Mouse (Mus musculus) liver (tissue): ENCODE measurements around the gene Ric1.
"Not testable (repeated sequence)": the region's sequence is repeated elsewhere in the genome, so short reads cannot be mapped to it uniquely, and the experiment has no call there.

Experiments used
- DNase-seq: peaks from one replicate; pipeline ENCODE4 v3.0.0-alpha.2; 2020; ENCODE audit warnings: mixed read lengths

The Ric1 gene

GRCm38 (mm10) chr19:29534030-29534429, 11.9 kb downstream of the Ric1 start:
- DNase-seq: no peak

GRCm38 (mm10) chr19:29542256-29542970, 20.3 kb downstream of the Ric1 start:
- no peak for DNase-seq

- DNase-seq: no peak
Observed at GRCm38 (mm10) chr19:29544026-29544425, 21.9 kb downstream of the Ric1 start.

GRCm38 (mm10) chr19:29550618-29551017, 28.5 kb downstream of the Ric1 start:
- DNase-seq: no peak

- no peak for DNase-seq
Observed at GRCm38 (mm10) chr19:29551128-29551527, 29.0 kb downstream of the Ric1 start.

GRCm38 (mm10) chr19:29551980-29552379, 29.9 kb downstream of the Ric1 start:
- not testable (repeated sequence) for DNase-seq

GRCm38 (mm10) chr19:29557171-29557845, 35.2 kb downstream of the Ric1 start:
- not testable (repeated sequence) for DNase-seq

- DNase-seq: no peak
Observed at GRCm38 (mm10) chr19:29562166-29562565, 40.1 kb downstream of the Ric1 start.

- DNase-seq: no peak
Observed at GRCm38 (mm10) chr19:29562603-29563002, 40.5 kb downstream of the Ric1 start.

- DNase-seq: peak; percentile 43
Observed at GRCm38 (mm10) chr19:29563258-29563779, 41.2 kb downstream of the Ric1 start.

- DNase-seq: no peak
Observed at GRCm38 (mm10) chr19:29566512-29566911, 44.4 kb downstream of the Ric1 start.

- no peak for DNase-seq
Observed at GRCm38 (mm10) chr19:29582439-29582838, 60.4 kb downstream of the Ric1 start.

GRCm38 (mm10) chr19:29583734-29584133, 61.7 kb downstream of the Ric1 start:
- no peak for DNase-seq

- DNase-seq: not testable (repeated sequence)
Observed at GRCm38 (mm10) chr19:29593783-29594182, 71.7 kb downstream of the Ric1 start.

GRCm38 (mm10) chr19:29596276-29596675, 74.2 kb downstream of the Ric1 start:
- DNase-seq: no peak

- peak; percentile 51 for DNase-seq
Observed at GRCm38 (mm10) chr19:29596985-29597384, 74.9 kb downstream of the Ric1 start.

GRCm38 (mm10) chr19:29598981-29599380, 76.9 kb downstream of the Ric1 start:
- DNase-seq: no peak

- DNase-seq: no peak
Observed at GRCm38 (mm10) chr19:29603548-29604353, 81.7 kb downstream of the Ric1 start.

GRCm38 (mm10) chr19:29604653-29605052, 82.6 kb downstream of the Ric1 start:
- no peak for DNase-seq

GRCm38 (mm10) chr19:29607521-29607920, 85.4 kb downstream of the Ric1 start:
- DNase-seq: no peak

- DNase-seq: no peak
Observed at GRCm38 (mm10) chr19:29608212-29608611, 86.1 kb downstream of the Ric1 start.

GRCm38 (mm10) chr19:29610907-29611306, 88.8 kb downstream of the Ric1 start:
- DNase-seq: peak; percentile 53

- DNase-seq: no peak
Observed at GRCm38 (mm10) chr19:29612102-29612501, 90.0 kb downstream of the Ric1 start.
